Mouse (Mus musculus) forebrain, embryonic 10.5 days (tissue): Measurements from ENCODE around the gene Dnajc4. TPM values are rescaled to one million over a fixed set of nuclear protein-coding genes. Genes with fewer than 3 reads are reported as not detected.
A peak's percentile ranks its signal among the peaks of the same experiment; 100 is the strongest.

Experiments
- DNase-seq: peaks from one replicate; pipeline ENCODE4 v3.0.0-alpha.2; 2017; ENCODE audit warnings: low spot score; ENCODE audit errors: extremely low spot score
- H3K27ac ChIP-seq: fragments of 300-500 bp; sonication (generic); 2 replicates; pipeline ENCODE4 v1.5.1; 2016; ENCODE audit warnings: mild to moderate bottlenecking
- H3K27me3 ChIP-seq: fragments of 300-500 bp; sonication (generic); 2 replicates; pipeline ENCODE4 v1.6.1; 2016; ENCODE audit warnings: mild to moderate bottlenecking; ENCODE audit not compliant: poor library complexity, severe bottlenecking
- H3K36me3 ChIP-seq: fragments of 300-500 bp; sonication (generic); replicated peaks from 2 replicates; pipeline ENCODE4 v1.6.1; 2016; ENCODE audit warnings: mild to moderate bottlenecking, moderate library complexity
- H3K4me1 ChIP-seq: fragments of 300-500 bp; sonication (generic); 2 replicates; pipeline ENCODE4 v1.6.1; 2016
- H3K4me3 ChIP-seq: fragments of 300-500 bp; sonication (generic); 2 replicates; pipeline ENCODE4 v1.5.1; 2016; ENCODE audit warnings: mild to moderate bottlenecking, moderate library complexity
- H3K9me3 ChIP-seq: fragments of 300-500 bp; sonication (generic); 2 replicates; pipeline ENCODE4 v1.6.1; 2016; ENCODE audit warnings: mild to moderate bottlenecking, moderate library complexity
- WGBS: fragments of 180-500 bp; shearing (Covaris S2); methylation state at CpG from one replicate; pipeline ENCODE4 v1.1.7; 2016; 5-methylcytosine and 5-hydroxymethylcytosine counted together
- polyA plus RNA-seq: library from polyadenylated mRNA; unstranded; fragments of >200 nt; fragmentation: Nextera tagmentation; extraction: Ambion mirVana; gene quantifications from 2 replicates; pipeline ENCODE4 v1.2.1, GENCODE M21; 2016

Gene Dnajc4
- polyA plus RNA-seq, 1 experiment from 2014 or later = 19.7 TPM

- Histone ChIP-seq H3K4me3 (peak overlapping the region; percentile 65), H3K4me1 (peaks cover 63% of the 10 kb centered on the region), H3K27ac (peak overlapping the region; percentile 81), H3K9me3 (no peaks in the 10 kb centered on the region), H3K27me3 (peaks cover 56% of the 10 kb centered on the region), H3K36me3 (peaks cover 25% of the 10 kb centered on the region)
- no peak for DNase-seq
- 0% methylated on average over 20 of the region's 20 CpGs for WGBS
These were observed 23.1 kb downstream of the Dnajc4 start for GRCm38 (mm10) chr19:6969291-6969664.

- Histone ChIP-seq H3K9me3 (no peaks in the 10 kb centered on the region), H3K4me3 (peak overlapping the region; percentile 65), H3K4me1 (peaks cover 57% of the 10 kb centered on the region), H3K27ac (peak overlapping the region; percentile 81; the same call in 1 of the 2 replicates), H3K27me3 (peaks cover 56% of the 10 kb centered on the region), H3K36me3 (peaks cover 31% of the 10 kb centered on the region)
- 14% methylated on average over 15 of the region's 15 CpGs for WGBS
- no peak for DNase-seq
These were observed 23.7 kb downstream of the Dnajc4 start for GRCm38 (mm10) chr19:6968491-6969271.

GRCm38 (mm10) chr19:6956461-6956860, 35.9 kb downstream of the Dnajc4 start:
- peaks cover 67% of the 10 kb centered on the region for H3K36me3 ChIP-seq
- peaks cover 20% of the 10 kb centered on the region for H3K4me1 ChIP-seq
- H3K27me3 ChIP-seq = no peaks in the 10 kb centered on the region
- 89% methylated on average over 10 of the region's 10 CpGs for WGBS
- no peaks in the 10 kb centered on the region for H3K9me3 ChIP-seq
- no peak overlapping the region for H3K27ac ChIP-seq
- H3K4me3 ChIP-seq = no peak overlapping the region
- DNase-seq = no peak

- H3K4me3 ChIP-seq = no peak overlapping the region
- H3K27me3 ChIP-seq = no peaks in the 10 kb centered on the region
- WGBS = 86% methylated on average over 7 of the region's 7 CpGs
- DNase-seq = no peak
- H3K9me3 ChIP-seq = no peaks in the 10 kb centered on the region
- H3K4me1 ChIP-seq = peaks cover 23% of the 10 kb centered on the region
- peaks cover 64% of the 10 kb centered on the region for H3K36me3 ChIP-seq
- H3K27ac ChIP-seq = no peak overlapping the region
These were observed 36.9 kb downstream of the Dnajc4 start for GRCm38 (mm10) chr19:6955424-6955823.

GRCm38 (mm10) chr19:6954046-6954445, 38.3 kb downstream of the Dnajc4 start:
- Histone ChIP-seq H3K9me3 (no peaks in the 10 kb centered on the region), H3K4me1 (peaks cover 33% of the 10 kb centered on the region), H3K36me3 (peaks cover 50% of the 10 kb centered on the region), H3K4me3 (peak overlapping the region; percentile 18; the same call in 1 of the 2 replicates), H3K27ac (no peak overlapping the region), H3K27me3 (no peaks in the 10 kb centered on the region)
- no peak for DNase-seq
- WGBS = 64% methylated on average over 9 of the region's 9 CpGs

- Histone ChIP-seq H3K27ac (peak overlapping the region; percentile 97), H3K4me1 (peaks cover 33% of the 10 kb centered on the region)
These were observed 39.7 kb downstream of the Dnajc4 start for GRCm38 (mm10) chr19:6952712-6953037.

GRCm38 (mm10) chr19:6951994-6952711, 40.2 kb downstream of the Dnajc4 start:
- peaks cover 36% of the 10 kb centered on the region for H3K36me3 ChIP-seq
- DNase-seq = peak; percentile 67
- H3K9me3 ChIP-seq = no peaks in the 10 kb centered on the region
- H3K4me3 ChIP-seq = peak overlapping the region; percentile 69
- 3% methylated on average over 31 of the region's 31 CpGs for WGBS
- H3K4me1 ChIP-seq = peaks cover 33% of the 10 kb centered on the region
- peak overlapping the region; percentile 97 for H3K27ac ChIP-seq
- H3K27me3 ChIP-seq = no peaks in the 10 kb centered on the region

More at GRCm38 (mm10) chr19:6952712-6953037, 39.7 kb downstream of the Dnajc4 start:
- WGBS = 19% methylated on average over 3 of the region's 3 CpGs
- Histone ChIP-seq H3K9me3 (no peaks in the 10 kb centered on the region), H3K27me3 (no peaks in the 10 kb centered on the region), H3K36me3 (peaks cover 42% of the 10 kb centered on the region), H3K4me3 (peak overlapping the region; percentile 69)
- DNase-seq = no peak

- H3K27me3 ChIP-seq = no peaks in the 10 kb centered on the region
- H3K27ac ChIP-seq = peak overlapping the region; percentile 97
- under 1% methylated on average over 35 of the region's 35 CpGs for WGBS
- DNase-seq = peak; percentile 93
- no peaks in the 10 kb centered on the region for H3K9me3 ChIP-seq
- H3K36me3 ChIP-seq = peaks cover 30% of the 10 kb centered on the region
- peaks cover 33% of the 10 kb centered on the region for H3K4me1 ChIP-seq
- peak overlapping the region; percentile 69 for H3K4me3 ChIP-seq
These were observed 40.9 kb downstream of the Dnajc4 start for GRCm38 (mm10) chr19:6951381-6951968.

GRCm38 (mm10) chr19:6950613-6951153, 41.7 kb downstream of the Dnajc4 start:
- H3K9me3 ChIP-seq = no peaks in the 10 kb centered on the region
- H3K27ac ChIP-seq = peak overlapping the region; percentile 97
- peak overlapping the region; percentile 69 for H3K4me3 ChIP-seq
- under 1% methylated on average over 28 of the region's 28 CpGs for WGBS
- peaks cover 26% of the 10 kb centered on the region for H3K36me3 ChIP-seq
- no peaks in the 10 kb centered on the region for H3K27me3 ChIP-seq
- peaks cover 33% of the 10 kb centered on the region for H3K4me1 ChIP-seq
- peak; percentile 73 for DNase-seq

- Histone ChIP-seq H3K36me3 (peaks cover 25% of the 10 kb centered on the region), H3K4me3 (peak overlapping the region; percentile 69), H3K9me3 (no peaks in the 10 kb centered on the region), H3K27me3 (no peaks in the 10 kb centered on the region), H3K27ac (peak overlapping the region; percentile 97), H3K4me1 (peaks cover 33% of the 10 kb centered on the region)
- 66% methylated on average over 5 of the region's 5 CpGs for WGBS
- DNase-seq = no peak
These were observed 42.4 kb downstream of the Dnajc4 start for GRCm38 (mm10) chr19:6949951-6950350.

GRCm38 (mm10) chr19:6949532-6949931, 42.8 kb downstream of the Dnajc4 start:
- no peak for DNase-seq
- Histone ChIP-seq H3K36me3 (peaks cover 24% of the 10 kb centered on the region), H3K9me3 (no peaks in the 10 kb centered on the region), H3K4me1 (peaks cover 33% of the 10 kb centered on the region), H3K27ac (no peak overlapping the region), H3K4me3 (peak overlapping the region; percentile 69; the same call in 1 of the 2 replicates), H3K27me3 (no peaks in the 10 kb centered on the region)
- WGBS = 89% methylated on average over 5 of the region's 5 CpGs

- 84% methylated on average over 4 of the region's 4 CpGs for WGBS
- no peak for DNase-seq
- Histone ChIP-seq H3K27ac (no peak overlapping the region), H3K4me3 (no peak overlapping the region), H3K9me3 (no peaks in the 10 kb centered on the region), H3K4me1 (peaks cover 28% of the 10 kb centered on the region), H3K36me3 (peaks cover 18% of the 10 kb centered on the region), H3K27me3 (no peaks in the 10 kb centered on the region)
These were observed 44.2 kb downstream of the Dnajc4 start for GRCm38 (mm10) chr19:6948186-6948585.
